Mouse (Mus musculus) gastrocnemius, adult 8-10 months (tissue): ENCODE results near the gene Pphln1. TPM values are rescaled to one million over a fixed set of nuclear protein-coding genes. Genes with fewer than 3 reads are reported as not detected.

Source experiments
- DNase-seq, 2 experiments: peaks; one replicate each; pipeline ENCODE4 v3.0.0; 2022; ENCODE audit warnings: low spot score in 2 of 2
- total RNA-seq, 4 experiments: library from RNA; stranded (reverse); gene quantifications; 2 replicates each; pipeline ENCODE4 v1.2.4; 2022

Gene Pphln1
- total RNA-seq, 4 experiments from 2014 or later = 12.7 to 15.5 (median 14.8) TPM

- DNase-seq = no peak
Measured at GRCm38 (mm10) chr15:93502703-93503102, 104.6 kb downstream of the Pphln1 start.

- DNase-seq = no peak
Measured at GRCm38 (mm10) chr15:93503201-93503745, 105.1 kb downstream of the Pphln1 start.

DNA sequence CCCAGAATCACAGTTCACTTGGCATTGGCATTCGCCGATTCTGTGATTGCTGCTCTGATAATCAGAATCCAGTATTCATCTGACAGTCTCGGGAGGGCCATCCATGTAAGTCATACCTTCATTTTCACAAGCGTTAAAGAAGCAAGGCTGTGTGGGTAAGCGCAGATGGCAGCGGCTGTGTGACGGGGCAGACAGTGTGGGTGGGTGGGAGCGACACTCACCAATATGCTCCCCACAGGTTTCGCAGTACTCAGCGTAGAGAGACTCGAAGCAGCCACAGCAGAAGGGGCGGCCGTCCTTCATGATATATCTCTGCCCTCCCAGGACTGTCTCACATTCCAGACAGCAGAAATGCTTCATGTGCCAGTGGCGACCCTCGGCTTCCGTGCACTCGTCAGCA is 106.7 kb downstream of the Pphln1 start:
- DNase-seq = no peak

DNA sequence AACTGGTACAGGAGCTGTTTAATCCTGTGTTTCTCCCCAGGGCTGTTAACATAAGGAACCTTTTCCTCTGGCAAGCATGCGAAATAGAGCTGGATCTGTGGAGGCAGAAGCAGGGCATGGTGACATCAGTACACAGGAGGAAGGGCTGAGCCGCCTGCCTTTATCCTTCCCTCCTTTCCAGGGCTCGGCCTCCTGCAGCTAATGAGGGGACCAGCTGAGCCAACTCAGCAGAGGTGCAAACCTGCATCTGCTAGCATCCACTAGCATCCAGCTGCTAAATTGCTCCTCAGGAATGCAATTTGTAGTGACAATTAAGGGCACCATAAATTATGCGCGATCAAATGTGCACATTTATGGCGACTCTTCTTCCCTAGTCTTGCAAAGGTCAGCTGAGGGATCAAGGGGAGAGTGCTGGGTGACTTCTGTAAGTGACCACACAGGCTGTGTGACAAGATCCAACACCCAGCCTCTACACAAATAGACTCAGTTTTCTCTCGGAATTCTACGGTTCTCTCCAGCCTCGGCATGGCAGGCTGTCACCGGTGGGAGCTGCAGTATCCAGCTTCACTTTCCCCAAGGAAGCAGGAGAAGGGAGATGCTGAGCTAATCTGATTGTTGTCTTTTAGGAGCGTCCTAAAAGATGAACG is 112.7 kb downstream of the Pphln1 start:
- DNase-seq = no peak

DNA sequence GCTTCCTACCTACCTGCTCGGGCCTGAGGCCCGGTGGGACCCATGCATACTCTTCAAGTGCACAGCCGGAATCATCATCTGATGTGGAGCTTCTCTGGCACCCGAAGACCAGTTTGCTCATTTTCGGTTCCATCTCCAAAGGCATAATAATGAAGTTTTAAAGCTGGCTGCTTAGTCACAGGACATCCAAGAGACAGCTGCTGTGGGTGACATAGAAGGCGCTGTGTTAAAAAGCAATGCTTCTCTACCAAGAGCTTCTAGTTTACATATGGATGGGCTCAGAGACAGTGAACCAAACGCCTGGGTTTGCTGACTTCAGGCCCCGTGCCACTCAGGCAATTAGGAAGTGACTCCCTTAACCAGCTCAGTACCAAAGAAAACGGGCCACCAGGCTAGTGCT is 114.3 kb downstream of the Pphln1 start:
- no peak for DNase-seq

- DNase-seq = no peak
Measured at GRCm38 (mm10) chr15:93513939-93514341, 115.8 kb downstream of the Pphln1 start.

- no peak for DNase-seq
Measured at GRCm38 (mm10) chr15:93515316-93515715, 117.2 kb downstream of the Pphln1 start.

DNA sequence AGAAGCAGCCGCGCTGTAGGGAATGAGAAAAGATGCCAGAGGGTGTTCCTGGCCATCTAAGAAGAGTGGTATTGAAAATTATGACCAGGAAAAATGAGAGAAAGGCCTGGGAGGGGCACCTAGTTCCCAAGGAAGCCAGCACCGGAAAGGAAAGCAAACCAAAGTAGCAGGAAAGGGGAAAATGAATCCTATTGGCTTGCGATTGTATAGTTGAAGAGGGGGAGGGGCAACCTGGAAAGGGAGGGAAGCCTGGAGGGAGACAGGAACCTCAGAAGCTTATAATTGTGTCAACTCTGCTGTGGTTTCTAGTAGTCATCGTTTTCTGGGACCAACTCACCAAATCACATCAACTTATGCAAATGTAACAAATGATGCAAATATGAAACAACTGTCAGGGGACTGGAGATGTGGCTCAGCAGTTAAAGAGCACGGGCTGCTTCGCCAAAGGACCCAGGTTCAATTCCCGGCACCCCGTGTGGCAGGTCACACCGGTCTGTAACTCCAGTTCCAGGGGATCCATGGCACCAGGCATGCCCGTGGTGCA is 118.9 kb downstream of the Pphln1 start:
- no peak for DNase-seq

DNA sequence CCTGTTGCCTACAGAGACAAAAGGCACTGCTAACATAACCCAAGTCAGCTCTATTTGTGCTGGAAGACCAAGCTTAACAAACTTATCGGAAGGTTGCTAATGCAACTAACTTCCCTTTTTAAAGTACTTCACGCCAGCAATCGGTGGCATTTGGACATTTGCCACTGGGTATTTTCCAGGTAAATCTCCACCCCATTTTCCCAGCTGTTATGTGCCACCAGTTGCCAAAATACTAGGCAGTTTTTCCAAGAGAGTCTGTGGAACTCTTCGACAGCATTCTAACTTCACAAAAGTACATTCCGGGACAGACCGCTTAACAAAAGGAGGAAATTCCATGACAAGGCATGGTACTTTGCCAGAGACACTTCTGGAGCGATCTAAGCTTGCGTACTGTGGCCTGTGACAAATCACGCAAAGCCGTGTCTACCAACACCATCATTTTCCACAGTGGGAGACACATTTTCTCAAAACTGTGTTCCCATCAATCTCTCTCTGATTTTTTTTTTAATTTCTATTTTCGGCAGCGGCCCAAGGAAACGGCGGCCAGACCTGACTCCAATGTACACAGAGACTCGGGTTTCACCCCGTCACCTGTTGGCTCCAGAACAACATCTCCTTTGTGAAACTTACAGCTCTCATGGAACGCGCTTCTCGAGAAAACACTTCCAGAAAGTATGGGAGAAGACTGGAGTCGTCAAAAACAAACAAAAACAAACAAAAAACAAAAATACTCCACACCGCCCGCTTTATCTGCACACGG is 120.2 kb downstream of the Pphln1 start:
- no peak for DNase-seq

- DNase-seq = peak; percentile 64 to 72
Measured at GRCm38 (mm10) chr15:93518941-93519835, 121.0 kb downstream of the Pphln1 start.

DNA sequence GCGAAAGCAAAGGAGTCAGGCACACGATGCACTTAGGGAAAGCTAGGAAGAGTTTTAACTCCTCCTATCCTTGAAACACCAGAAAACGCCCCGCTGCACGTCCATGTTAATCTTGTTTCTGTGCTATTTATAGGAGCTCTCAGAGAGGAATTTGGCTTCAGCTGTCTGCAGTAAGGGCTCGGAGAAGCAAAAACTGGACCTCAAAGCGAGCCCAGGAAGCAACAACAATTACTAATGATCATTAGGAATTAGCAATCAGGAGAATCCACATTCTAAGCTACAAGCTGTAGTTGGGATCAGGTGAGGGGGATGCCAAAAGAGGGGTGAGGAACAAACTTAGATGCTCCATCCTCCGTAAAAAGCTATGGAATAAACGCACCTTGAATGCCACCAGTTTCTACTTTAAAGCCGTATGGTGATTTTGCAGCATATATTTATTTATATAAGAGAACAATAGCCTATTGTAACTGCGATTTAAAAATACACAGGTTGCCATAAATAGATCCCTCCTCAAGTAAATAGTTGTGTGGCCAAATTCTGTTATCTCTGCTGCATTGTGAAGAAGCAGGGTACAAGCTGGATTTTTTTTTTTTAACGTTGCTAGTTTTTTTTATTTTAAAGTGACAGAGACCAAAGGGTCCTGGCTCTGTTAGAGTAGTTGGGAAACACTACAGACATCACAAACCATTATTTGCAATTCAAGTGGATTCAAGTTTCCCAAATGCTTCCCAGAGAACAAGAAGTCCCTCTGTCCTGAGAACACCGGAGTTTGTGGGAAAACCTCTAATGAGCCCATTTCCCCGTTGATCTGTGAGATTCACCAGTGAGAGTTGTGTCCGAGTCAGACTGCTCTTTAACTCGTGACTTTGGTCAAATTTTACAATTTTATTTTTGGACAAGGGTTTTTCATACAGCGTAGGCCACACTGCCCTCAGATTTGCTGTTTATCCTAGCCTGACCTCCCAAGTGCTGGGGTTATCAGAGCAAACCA is 122.0 kb downstream of the Pphln1 start:
- no peak for DNase-seq

- no peak for DNase-seq
Measured at GRCm38 (mm10) chr15:93521088-93521786, 123.1 kb downstream of the Pphln1 start.

GRCm38 (mm10) chr15:93521787-93522180 is 123.6 kb downstream of the Pphln1 start:
- no peak for DNase-seq

DNA sequence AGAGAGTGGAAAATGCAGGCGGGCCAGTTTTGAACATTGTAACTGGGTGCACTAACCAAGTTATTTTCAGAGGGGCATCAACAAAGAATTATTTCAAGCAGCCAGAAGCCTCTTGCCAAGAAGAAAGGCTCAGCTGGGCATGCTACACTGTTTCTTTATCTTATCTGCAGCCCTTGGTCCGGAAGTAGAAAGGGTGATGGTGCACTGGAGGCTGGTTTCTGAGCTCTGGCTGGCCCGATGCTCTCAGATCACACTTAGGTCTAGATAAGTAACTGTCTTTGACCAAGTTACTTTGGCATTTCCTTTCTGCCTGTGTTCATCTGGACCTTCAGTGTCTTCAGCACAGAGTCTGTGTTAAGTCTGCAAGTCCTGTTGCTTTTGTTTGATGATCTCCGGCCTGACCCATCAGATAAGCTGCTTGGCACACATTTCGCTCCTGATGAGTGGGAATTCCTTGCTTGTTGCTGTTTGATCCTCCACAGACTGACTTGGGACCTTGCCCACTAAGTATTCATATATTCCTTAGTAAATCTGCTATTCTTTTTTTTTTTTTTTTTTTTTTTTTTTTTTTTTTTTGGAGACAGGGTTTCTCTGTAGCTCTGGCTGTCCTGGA is 127.3 kb downstream of the Pphln1 start:
- DNase-seq = no peak

GRCm38 (mm10) chr15:93529831-93530702 is 131.9 kb downstream of the Pphln1 start:
- no peak for DNase-seq

- no peak for DNase-seq
Measured at GRCm38 (mm10) chr15:93530703-93531032, 132.5 kb downstream of the Pphln1 start.

- no peak for DNase-seq
Measured at GRCm38 (mm10) chr15:93536191-93536590, 138.0 kb downstream of the Pphln1 start.

DNA sequence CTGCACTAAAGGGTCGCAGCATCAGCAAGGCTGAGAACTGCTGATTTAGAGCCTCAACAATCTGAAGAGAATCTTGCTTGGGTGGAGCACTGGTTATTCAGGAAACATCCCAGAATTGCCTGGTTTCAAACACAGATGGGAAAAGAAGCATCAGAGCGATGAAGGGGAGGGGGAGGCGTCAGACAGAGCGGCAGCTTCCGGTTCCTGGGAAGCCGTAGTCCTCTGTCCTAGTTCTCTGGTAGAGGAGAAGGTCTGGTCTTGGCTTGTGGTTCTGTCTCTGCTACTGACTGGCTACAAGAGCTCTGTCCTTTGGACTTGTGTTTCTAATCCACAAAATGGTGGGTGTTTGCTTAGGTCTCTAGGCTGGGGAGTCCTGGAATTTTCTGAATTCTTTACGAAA is 139.6 kb downstream of the Pphln1 start:
- no peak for DNase-seq
